Mouse (Mus musculus): ENCODE data around the gene Aldh1a1.
"Not testable (repeated sequence)": the region's sequence is repeated elsewhere in the genome, so short reads cannot be mapped to it uniquely, and the experiment has no call there.

Aldh1a1 gene

DNA sequence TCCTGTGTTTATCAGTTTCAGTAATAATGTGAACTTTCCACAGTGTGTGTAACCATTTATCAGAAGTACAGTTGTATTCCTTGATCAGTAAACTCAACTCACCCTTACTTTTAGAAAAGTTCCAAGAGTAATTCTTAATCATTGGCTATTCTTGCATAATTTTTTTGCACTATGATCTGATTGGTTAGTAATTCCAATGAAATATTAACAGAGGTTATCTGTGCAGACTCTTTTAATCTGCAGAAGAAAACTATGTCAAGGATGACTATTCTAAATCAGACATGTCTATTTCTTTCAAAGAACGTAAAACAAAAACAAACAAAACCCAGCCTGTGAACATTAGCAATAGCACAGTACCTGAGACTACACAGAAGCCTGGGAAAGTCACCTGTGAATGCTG is 62.9 kb downstream of the Aldh1a1 start:
- DNase-seq (ENCODE audit: low read depth, low spot score) = no peak

DNA sequence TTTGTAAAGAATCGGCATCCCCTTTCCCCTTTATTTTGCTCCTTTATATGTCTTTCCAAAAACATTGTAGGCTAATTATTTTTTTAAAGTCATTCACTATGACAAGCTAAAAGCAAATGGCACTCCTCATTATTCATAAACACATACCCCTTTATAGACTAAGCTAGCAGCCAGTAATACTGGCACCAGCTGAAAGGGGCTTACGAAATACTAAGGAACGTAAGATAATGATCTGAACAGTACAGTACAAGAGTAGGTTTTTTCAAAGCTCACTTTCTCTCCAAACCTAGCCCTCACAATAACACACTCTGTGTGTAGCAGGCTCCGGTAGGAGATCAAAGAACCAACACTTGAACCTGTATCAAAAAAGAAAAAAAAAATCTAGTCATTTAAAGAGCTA is 64.7 kb downstream of the Aldh1a1 start:
- DNase-seq (ENCODE audit: low read depth, low spot score) = no peak

DNA sequence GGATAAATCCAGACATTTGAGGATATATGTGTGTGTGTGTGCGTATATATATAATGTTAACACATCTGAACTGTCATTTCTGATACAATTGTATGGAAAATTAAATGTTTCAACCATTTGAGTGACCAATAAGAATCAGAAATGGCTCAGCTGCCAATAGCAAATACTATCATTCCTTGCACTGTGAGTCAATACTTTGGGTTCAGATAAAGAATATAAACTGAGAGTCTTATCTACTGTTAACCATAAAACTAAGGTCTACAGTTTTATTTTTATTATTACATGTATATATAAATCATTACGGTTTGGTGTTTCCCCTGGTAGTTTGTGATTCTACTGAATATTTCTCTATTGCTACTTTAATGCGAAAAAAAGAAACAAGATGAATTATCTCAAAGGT is 65.6 kb downstream of the Aldh1a1 start:
- no peak for DNase-seq (ENCODE audit: low read depth, low spot score)

DNA sequence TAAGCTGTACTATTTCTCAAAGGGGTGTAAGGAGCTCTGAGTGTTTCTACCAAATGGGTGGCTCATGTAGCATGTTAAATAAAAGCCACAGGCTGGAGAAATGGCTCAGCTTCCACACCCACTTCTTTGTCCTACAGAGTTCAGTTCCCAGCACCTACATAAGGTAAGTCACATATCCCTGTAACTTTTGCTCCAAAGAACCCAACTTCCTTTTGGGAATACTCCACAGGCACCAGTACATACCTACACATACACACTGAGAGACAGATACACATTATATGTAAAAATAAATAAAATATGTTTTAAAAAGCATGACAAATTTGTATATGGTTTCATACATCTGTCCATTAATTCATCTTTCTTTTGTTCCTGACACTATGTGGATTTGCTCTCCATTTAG is 66.0 kb downstream of the Aldh1a1 start:
- DNase-seq (ENCODE audit: low read depth, low spot score) = no peak

DNA sequence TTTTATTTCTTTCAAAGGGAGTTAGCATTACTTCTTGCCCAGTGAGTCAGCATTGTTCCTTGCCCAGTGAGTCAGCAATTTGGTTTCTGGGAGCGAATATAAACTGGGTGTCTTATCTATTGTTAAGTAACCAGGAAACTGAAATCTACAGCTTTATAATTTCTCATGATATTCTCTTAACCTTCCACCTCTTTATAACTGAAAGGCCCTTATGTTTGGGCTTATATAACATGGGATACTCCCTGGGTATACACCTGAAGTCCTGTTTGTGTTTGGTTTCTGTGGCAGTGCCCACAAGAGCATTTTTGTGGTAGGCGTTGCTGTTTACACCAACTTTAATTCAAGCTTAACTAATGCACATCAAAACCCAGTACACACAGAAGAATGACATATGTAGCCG is 66.4 kb downstream of the Aldh1a1 start:
- no peak for DNase-seq (ENCODE audit: low read depth, low spot score)

DNA sequence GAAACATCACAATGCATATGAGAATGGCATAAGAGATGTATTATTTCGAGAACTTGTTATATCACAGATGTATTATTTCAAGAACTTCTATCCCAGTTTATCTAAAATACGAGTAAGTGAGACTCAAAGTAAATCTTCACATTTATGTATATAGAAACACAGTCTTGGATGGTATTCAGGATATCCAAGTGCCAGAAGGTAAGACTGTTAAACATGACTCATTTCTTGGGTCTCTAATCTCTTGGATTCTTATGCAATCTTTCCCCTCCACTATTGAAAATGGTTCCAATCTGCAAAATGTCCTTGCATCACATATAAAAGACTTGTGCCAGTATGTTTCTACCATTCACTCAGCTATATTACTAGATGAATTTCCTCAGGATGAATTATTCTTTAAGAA is 67.4 kb downstream of the Aldh1a1 start:
- no peak for DNase-seq (ENCODE audit: low read depth, low spot score)

DNA sequence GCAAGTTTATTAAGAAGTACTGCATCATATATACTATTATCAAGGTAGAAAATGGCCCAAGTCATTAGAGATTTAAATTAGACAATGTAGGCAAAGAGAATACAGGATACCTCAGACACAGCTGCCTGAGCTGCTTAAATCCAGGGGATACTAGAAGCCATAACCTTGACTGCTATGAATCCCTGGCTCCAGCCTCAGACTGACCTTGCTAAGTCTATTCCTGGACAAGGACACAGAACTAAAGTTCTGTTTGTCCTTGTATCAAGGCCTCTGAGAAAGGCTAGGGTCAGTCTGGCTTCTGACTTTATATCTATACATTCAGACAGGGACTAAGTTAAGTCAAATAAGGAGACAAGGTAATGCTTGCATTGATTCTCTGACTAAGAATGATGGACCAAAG is 69.9 kb downstream of the Aldh1a1 start:
- no peak for DNase-seq (ENCODE audit: low read depth, low spot score)

DNA sequence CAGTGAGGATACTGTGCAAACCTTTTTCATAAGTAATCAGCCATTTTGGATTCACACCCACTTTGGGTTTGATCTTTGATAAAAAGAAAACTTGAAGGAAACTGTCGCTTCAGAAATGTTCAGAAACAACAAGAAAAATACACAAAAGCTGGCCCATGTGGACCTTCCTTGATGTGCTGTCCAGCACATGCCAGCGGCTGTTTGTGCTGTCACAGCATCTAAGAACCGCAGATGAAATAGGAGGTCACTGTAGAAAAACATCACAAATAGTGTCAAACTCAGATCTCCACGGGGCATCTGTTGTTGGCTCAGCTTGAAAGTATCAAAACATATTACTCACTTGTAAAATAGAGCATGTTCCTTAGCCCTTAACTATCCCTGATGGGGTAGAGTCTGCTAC is 73.8 kb downstream of the Aldh1a1 start:
- DNase-seq (ENCODE audit: low read depth, low spot score) = no peak

DNA sequence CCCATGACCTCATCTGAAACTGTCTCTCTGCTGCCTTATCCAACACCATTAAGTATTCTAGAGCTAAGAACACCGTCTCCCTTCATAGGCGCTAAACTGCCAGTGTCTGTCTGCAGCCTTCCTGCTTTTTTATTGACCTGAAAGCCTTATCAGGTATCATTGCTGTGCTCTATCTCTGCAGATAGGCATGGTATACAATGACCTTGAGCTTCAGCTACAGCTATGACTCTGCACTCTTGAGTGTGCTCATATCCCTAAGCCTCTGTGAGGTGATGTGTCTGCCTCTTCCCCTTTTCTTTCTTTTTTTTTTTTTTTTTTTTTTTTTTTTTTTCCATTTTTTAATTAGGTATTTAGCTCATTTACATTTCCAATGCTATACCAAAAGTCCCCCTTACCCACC is 74.5 kb downstream of the Aldh1a1 start:
- no peak for DNase-seq (ENCODE audit: low read depth, low spot score)

DNA sequence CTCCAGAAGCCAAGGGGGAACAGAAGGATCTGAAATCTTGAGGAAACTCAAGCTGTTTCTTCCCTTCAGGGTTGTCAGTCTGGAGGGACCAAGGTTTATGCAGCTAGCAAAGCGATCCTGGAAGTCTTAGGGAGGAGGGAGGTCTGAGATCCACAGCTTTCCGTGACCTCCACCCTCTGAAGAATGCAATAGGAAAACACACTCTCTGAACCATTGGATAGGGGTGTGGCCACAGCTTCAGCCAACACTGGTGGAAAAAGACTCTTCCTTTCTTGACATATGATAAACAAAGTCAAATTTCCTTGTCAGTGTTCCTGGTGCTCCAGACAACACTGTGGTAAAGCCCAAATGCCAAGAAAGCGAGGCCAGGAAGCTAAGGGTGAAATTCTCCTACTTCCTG is 84.5 kb downstream of the Aldh1a1 start:
- DNase-seq (ENCODE audit: low read depth, low spot score) = no peak

DNA sequence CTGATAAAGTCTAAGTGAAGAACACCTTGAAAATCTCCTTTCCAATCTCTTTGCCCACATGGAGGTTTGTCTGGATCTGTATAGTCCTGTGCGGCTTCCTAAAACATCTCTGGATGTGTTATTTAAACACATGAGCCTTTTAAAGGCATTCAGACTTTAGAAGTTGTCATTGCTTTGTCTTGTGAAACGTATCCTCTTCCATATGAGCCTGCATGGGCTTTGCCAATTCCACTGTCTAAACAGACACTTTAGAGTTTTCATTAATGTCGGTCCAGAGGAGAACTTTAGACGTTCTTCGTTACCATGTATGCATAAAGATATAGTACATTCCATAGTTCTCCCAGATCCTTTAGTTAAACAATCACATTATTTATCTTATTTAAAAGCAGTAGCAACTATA is 84.9 kb downstream of the Aldh1a1 start:
- DNase-seq (ENCODE audit: low read depth, low spot score) = no peak

DNA sequence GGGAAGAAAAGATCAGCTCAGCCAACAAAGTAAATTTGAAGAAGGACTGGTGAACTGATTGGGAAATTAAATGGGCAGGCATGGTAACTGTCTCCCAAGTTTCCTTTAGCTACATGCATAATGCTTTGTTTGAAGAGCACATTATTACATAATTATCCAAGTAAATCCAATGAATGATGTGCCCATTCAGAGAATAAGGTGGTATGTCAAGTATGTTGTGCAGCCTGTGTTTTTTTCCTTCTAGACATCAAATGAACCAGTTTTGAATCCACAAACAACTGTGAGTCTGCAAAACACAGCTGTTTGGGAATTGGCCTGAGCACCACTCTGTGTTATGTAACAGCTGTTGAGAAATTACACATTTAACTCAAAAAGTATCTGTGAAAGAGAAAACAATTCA is 107.4 kb downstream of the Aldh1a1 start:
- DNase-seq (ENCODE audit: low read depth, low spot score) = no peak

DNA sequence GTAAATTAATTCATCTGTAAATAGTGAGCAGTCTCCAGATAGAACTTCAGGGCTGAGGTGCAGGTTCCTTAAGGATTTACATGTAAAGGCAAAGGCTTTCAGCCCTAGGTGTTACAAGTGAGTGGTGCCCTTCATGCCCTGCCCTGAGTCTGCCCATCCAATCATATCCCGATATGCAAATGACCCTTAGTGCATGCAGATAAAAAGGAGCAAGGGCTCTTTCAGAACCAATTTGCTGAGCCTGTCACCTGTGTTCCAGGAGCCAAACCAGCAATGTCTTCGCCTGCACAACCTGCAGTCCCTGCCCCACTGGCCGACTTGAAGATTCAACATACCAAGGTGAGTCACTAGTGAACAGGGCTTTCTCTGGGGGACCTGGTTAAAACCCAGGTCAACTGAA is 109.2 kb downstream of the Aldh1a1 start:
- no peak for DNase-seq (ENCODE audit: low read depth, low spot score)

DNA sequence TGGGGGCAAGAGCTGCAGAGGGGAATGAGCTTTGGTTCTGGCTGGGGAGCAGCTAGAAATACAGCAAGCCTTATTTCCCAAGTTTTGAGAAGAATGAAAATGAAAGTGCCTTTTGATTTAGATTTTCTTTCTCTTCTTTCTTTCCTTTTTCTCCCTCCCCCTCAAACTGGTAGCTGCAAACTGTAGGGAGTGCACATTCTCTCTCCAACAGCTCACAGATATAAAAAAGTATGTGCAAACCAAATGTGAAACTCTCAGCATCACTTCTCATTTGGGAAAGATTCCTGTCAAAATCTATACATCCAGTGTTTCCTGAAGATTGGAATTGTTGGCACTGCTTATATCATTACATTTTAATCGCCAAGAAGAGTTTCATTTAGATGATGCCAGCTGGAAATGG is 110.7 kb downstream of the Aldh1a1 start:
- DNase-seq (ENCODE audit: low read depth, low spot score) = no peak

DNA sequence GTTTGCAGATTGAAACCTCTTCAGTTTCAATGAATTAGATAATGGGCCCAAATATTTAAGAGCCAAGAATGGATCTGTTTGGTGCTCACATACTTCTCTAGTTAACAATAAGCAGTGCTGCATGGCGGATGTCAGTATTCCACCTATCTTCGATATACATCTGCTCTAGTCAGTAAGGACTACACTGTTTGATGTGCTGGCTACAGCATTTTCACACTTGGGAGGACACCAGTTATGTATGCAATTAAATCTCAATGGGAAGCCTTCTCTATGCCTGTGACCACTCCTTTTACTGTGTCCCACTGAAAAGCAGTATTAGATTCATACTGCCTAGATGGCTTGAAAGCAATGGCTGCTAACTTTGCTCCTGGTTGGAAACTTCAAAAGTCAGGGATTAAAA is 111.4 kb downstream of the Aldh1a1 start:
- no peak for DNase-seq (ENCODE audit: low read depth, low spot score)

DNA sequence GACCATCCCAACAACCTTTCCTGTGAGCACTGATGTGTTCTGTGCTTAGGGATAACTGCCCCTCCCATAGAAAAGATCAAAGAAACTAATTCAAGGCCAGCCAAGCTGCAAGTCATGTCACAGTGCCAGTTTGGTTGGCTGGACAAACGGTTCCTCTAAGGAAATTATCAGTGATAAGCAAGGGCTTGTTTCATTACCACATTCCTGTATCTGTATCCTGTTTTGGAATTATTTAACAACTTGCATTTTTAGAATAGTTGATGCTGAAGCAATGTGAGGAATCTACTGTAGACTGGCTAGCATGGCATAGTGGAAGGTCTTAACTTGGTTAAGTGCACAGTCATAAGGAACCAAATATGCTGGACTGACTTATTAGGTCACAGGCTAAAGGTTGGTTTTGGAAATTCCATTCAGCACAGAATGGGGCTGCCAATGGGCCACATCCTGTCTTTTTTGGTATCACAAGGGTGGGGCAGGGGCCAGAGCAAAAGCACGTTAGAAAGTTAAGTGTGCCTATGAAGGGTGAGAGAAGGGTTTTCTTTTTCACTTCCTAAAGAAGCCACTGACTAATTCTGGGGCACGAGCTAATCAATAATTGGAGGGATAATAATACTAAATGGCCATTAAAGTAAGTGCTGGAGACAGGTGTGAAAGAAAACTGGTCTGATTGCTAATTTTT is 121.9 kb downstream of the Aldh1a1 start:
- no peak for DNase-seq (ENCODE audit: low read depth, low spot score)

DNA sequence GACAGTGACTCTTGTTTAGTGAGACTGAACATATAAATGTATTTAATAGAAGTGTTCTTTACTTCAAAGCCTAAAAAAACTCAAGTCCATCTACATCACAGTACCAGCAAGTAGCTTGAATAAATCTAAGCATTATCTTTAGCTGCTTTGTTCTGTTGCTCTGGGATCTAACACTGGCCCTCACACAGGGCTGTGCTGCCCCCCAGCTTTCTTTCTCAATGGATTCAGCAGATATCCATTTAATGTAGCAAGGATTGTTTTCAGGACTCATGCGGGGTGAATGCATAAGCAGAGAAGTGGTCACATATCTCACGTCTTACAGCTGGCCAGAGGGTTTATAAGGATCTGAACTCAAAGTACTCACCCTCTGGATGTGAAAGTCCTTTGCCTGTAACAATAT is 129.9 kb downstream of the Aldh1a1 start:
- no peak for DNase-seq (ENCODE audit: low read depth, low spot score)

DNA sequence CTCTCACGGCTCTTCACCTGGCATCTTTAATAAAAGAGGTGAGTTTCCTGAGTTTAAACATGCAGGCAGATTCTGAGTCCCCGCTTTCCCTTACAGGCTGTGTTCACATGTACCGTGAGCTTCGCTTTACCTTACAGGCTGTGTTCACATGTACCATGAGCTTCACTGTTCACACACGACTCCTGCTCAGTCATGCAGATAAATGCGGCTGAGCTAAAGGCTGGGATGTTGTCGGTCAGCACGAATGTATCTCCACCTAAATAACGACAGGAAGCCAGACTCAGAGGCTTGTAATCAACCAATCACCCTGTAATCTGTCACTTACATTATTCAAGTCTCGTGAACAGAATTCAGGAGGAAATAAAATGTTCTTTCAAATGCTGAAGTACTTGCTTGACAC is 130.9 kb downstream of the Aldh1a1 start:
- no peak for DNase-seq (ENCODE audit: low read depth, low spot score)

DNA sequence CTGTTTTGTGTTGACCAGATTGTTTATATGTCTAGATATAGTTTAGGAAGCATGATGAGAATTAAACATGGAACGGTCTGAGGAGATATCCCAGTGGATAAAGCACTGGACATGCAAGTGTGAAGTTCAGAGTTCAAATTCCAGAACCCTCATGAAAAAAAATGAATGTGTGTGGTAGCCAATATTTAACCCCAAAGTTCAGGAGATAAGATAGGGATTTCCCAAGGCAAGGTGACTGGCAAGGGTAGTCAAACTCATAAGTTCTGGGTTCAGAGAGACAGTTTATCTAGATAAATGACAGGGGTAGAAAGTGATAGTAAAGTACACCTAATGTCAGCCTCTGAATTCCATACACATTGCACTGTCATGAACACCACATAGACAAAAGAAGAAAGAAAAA is 138.5 kb downstream of the Aldh1a1 start:
- DNase-seq (ENCODE audit: low read depth, low spot score) = no peak

DNA sequence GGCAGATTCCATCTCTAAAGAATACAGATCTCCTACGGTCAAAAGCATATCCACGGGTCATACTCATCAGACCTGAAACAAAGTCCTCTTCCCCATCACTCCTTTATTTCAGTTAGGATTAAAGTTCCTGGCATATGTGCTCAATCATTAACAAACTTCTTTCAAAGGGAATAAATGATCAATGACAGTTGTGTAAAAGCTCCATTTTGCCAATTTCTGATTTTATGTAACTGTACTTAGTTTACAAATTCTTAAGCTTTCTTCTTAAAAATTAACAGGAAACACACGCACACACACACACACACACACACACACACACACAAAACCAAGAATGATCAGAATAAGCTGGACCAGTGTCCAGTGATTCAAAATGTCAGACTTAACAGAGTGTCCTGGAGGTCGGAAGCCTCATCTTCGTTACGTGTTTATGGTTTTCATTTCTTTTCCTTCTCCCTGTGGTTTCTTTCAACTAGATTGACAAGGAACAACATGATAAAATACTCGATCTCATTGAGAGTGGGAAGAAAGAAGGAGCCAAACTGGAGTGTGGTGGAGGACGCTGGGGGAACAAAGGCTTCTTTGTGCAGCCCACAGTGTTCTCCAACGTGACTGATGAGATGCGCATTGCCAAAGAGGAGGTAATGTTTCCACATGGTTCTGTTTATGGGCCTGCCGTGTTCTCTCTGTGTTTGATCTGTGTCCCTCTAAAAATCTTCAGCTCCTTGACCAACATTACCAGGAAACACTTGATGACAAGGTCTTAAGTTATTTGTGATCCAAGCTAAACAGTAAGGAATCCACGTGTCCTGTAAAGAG is 141.6 kb downstream of the Aldh1a1 start:
- no peak for DNase-seq (ENCODE audit: low read depth, low spot score)

DNA sequence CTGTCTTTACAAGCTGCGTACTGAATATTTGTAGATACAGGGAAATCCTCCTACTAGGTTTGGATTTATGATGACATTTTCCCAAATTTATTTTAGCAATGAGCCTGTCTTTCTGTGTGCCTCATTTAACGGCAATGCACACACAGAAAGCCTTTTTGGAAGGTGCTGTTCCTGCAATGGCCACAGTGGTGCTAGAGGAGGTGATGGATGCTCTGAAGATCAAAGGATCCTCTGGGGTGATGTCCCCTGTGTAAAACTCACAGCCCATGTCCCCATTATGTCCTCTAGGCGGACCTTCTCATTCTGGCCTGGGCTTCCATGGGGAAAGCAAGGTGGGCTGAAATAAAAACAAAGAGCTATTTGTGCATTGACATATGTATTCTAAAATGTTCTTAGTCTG is 151.8 kb downstream of the Aldh1a1 start:
- DNase-seq (ENCODE audit: low read depth, low spot score) = no peak

DNA sequence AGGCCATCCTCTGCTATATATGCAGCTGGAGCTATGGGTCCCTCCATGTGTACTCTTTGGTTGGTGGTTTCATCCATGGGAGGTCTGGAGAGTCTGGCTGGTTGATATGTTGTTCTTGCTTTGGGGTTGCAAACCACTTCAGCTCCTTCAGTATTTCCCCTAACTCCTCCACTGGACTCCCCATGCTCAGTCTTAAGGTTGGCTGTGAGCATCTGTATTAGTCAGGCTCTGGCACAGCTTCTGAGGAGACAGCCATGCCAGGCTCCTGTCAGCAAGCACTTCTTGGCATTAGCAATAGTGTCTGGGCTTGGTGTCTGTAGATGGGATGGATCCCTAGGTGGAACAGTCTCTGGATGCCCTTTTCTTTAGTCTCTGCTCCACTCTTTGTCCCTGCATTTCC is 155.0 kb downstream of the Aldh1a1 start:
- DNase-seq (ENCODE audit: low read depth, low spot score) = not testable (repeated sequence)

DNA sequence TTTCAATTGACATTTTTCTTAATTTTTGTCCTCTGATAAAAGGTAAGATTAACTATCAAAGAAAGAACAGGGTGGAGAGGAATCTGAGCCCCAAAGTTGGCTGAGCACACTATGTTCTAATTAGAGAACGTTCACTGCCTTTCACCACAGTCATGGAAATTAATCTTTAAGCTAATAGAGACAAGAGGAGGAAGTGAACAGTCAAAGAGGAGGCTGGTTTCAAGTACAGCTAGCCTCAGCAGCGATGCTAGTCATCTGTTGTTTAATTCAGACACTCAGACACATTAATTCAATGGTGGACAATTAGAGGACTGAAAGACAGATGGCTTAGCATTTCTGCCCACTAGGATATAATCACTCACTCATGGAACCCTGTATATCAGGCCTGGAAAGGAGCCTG is 157.5 kb downstream of the Aldh1a1 start:
- DNase-seq (ENCODE audit: low read depth, low spot score) = no peak

Data from WW6 (cell line).